Mouse (Mus musculus) monocyte, adult 5-6 weeks (primary cell): Measurements from ENCODE around the gene Ppp6r2. TPM values are rescaled to one million over a fixed set of nuclear protein-coding genes. Genes with fewer than 3 reads are reported as not detected.

Source experiments
- ATAC-seq: fragments of 153-309, 156-312 bp; replicated peaks from 2 replicates; pipeline ENCODE4 v1.8.0; 2017; ENCODE audit warnings: mild to moderate bottlenecking; ENCODE audit not compliant: low TSS enrichment, insufficient number of reproducible peaks, severe bottlenecking, poor library complexity, low FRiP score
- total RNA-seq: library from RNA; stranded (forward); fragments of 200-1000, 200-491, 200-594 nt; gene quantifications from 3 replicates; pipeline ENCODE4 v1.2.3, GENCODE M21; 2017

Gene Ppp6r2
- total RNA-seq, 1 experiment from 2014 or later: 16.8 TPM

DNA sequence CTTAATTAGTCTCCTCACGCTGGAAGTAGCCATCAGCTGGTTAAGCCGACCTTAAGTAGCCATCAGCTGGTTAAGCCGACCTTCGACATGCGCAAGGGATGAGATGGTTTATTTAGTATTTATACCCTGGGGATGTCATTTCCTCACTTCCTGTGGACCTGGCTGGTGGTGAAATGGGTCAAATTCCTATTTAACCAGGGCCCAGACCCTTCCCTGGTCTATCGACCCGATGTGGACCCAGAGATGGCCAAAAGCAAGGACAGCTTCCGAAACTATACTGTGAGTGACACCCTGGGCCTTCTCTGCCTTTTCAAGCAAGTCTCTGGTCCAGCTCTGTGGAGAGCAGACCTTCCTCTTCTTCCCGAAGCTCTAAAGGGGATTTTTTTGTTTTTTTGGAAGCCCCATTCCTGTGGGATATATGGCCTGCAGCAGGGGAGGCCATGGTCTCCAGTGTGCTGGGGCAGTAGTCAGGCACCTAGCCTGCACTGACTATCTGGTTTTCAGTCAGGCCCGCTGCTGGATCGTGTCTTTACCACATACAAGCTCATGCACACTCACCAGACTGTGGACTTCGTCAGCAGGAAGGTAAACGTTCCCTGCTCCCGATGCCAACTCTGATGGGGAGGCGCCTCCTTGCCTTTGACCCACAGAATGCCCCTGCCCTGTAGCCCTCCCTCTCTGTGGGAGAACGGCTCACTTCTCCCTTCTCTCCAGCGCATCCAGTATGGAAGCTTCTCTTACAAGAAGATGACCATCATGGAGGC is 123.6 kb downstream of the Ppp6r2 start:
- no peak for ATAC-seq

DNA sequence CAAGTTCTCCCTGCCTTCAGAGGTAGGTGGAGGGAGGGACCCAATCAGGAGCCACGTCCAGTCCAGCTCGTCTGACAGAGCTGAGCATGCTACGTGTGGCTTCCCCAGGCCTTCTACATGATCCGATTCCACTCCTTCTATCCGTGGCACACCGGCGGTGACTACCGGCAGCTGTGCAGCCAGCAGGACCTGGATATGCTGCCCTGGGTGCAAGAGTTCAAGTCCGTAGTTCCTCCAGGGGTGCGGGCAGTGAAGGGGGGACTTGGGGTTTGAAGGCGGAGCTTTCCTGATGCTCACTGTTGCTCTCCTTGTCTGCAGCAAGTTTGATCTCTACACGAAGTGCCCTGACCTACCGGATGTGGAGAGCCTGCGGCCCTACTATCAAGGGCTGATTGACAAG is 125.1 kb downstream of the Ppp6r2 start:
- ATAC-seq: no peak

Other genes starting within 250 kb of the Ppp6r2 start
- 0.29 TPM in 1 of 3 replicates, not detected in the others for gene Mlc1, start 232.5 kb upstream of the Ppp6r2 start, total RNA-seq
- not detected in 3 replicates for gene Mov10l1, start 228.6 kb upstream of the Ppp6r2 start, total RNA-seq
- gene Panx2, start 151.8 kb upstream of the Ppp6r2 start, total RNA-seq: not detected in 3 replicates
- 39.1 to 48.0 TPM (median 42.2 TPM) in 3 replicates for gene Trabd, start 136.4 kb upstream of the Ppp6r2 start, total RNA-seq
- gene Selenoo, start 122.5 kb upstream of the Ppp6r2 start, total RNA-seq: 13.1 to 23.8 TPM (median 16.3 TPM) in 3 replicates
- 11.0 to 27.3 TPM (median 26.4 TPM) in 3 replicates for gene Tubgcp6, start 88.4 kb upstream of the Ppp6r2 start, total RNA-seq
- gene Hdac10, start 82.9 kb upstream of the Ppp6r2 start, total RNA-seq: 19.4 to 24.3 TPM (median 20.6 TPM) in 3 replicates
- gene Mapk12, start 70.8 kb upstream of the Ppp6r2 start, total RNA-seq: 0.39 to 5.8 TPM (median 3.7 TPM) in 3 replicates
- gene Mapk11, start 61.9 kb upstream of the Ppp6r2 start, total RNA-seq: 4.5 to 6.6 TPM (median 4.6 TPM) in 3 replicates
- gene Plxnb2, start 30.8 kb upstream of the Ppp6r2 start, total RNA-seq: 145 to 153 TPM (median 153 TPM) in 3 replicates
- gene Dennd6b, start 15.1 kb upstream of the Ppp6r2 start, total RNA-seq: 2.1 to 3.1 TPM (median 2.7 TPM) in 3 replicates
- gene Sbf1, start 103.8 kb downstream of the Ppp6r2 start, total RNA-seq: 86.3 to 141 TPM (median 130 TPM) in 3 replicates
- not detected in 3 replicates for gene Adm2, start 111.2 kb downstream of the Ppp6r2 start, total RNA-seq
- not detected in 3 replicates for gene Miox, start 122.8 kb downstream of the Ppp6r2 start, total RNA-seq
- gene Lmf2, start 144.1 kb downstream of the Ppp6r2 start, total RNA-seq: 9.0 to 27.2 TPM (median 20.9 TPM) in 3 replicates
- gene Ncaph2, start 144.2 kb downstream of the Ppp6r2 start, total RNA-seq: 71.4 to 99.9 TPM (median 80.6 TPM) in 3 replicates
- gene Sco2, start 162.3 kb downstream of the Ppp6r2 start, total RNA-seq: 5.4 to 9.4 TPM (median 6.3 TPM) in 3 replicates
- 0.57 TPM in 1 of 3 replicates, not detected in the others for gene Tymp, start 165.5 kb downstream of the Ppp6r2 start, total RNA-seq
- gene Odf3b, start 167.7 kb downstream of the Ppp6r2 start, total RNA-seq: not detected in 3 replicates
- not detected in 3 replicates for gene Klhdc7b, start 173.4 kb downstream of the Ppp6r2 start, total RNA-seq
- gene Syce3, start 198.9 kb downstream of the Ppp6r2 start, total RNA-seq: not detected in 3 replicates
- gene Cpt1b, start 214.3 kb downstream of the Ppp6r2 start, total RNA-seq: 0.75 to 8.6 TPM (median 1.8 TPM) in 3 replicates
- 9.7 to 24.4 TPM (median 15.7 TPM) in 3 replicates for gene C730034F03Rik, start 218.0 kb downstream of the Ppp6r2 start, total RNA-seq
- gene Gm44502, start 218.1 kb downstream of the Ppp6r2 start, total RNA-seq: 0.76 to 1.2 TPM in 2 of 3 replicates, not detected in the other
- 95.3 to 120 TPM (median 95.5 TPM) in 3 replicates for gene Chkb, start 218.4 kb downstream of the Ppp6r2 start, total RNA-seq
- not detected in 3 replicates for gene Mapk8ip2, start 242.4 kb downstream of the Ppp6r2 start, total RNA-seq